Mouse (Mus musculus) thymus, postnatal 14 days (tissue): ENCODE measurements at regions not wholly inside any gene's neighbourhood (a gene's known extent, or its start where the extent isn't known, plus 50 kb on each side); places are given as distances from the start of the nearest gene placed in this dataset.

Source experiments
- DNase-seq: peaks from one replicate; pipeline ENCODE4 v3.0.0; 2021

- no peak for DNase-seq
These were observed 54.2 kb downstream of the Barx1 start for GRCm38 (mm10) chr13:48717036-48717435.

GRCm38 (mm10) chr13:48717451-48717850, 54.7 kb downstream of the Barx1 start:
- no peak for DNase-seq

- no peak for DNase-seq
These were observed 60.9 kb downstream of the Barx1 start for GRCm38 (mm10) chr13:48723676-48724075.

GRCm38 (mm10) chr13:48726430-48726829, 63.6 kb downstream of the Barx1 start:
- DNase-seq = peak; percentile 10

GRCm38 (mm10) chr13:48731046-48731996, 68.5 kb downstream of the Barx1 start:
- peak; percentile 29 for DNase-seq

GRCm38 (mm10) chr13:48732168-48732841, 69.5 kb downstream of the Barx1 start:
- peak; percentile 59 for DNase-seq

GRCm38 (mm10) chr13:48734985-48735384, 72.2 kb downstream of the Barx1 start:
- DNase-seq = no peak

GRCm38 (mm10) chr13:48745566-48745965, 82.8 kb downstream of the Barx1 start:
- no peak for DNase-seq

GRCm38 (mm10) chr13:48746301-48746700, 83.5 kb downstream of the Barx1 start:
- no peak for DNase-seq
